Mouse (Mus musculus) midbrain, embryonic 13.5 days (tissue): ENCODE data around the gene P2ry6. TPM values are rescaled to one million over a fixed set of nuclear protein-coding genes. Genes with fewer than 3 reads are reported as not detected.

Experiments
- ATAC-seq: fragments of 200-750 bp; cut with Nextera tagmentation; 2 replicates; pipeline ENCODE4 v1.8.0; 2017; ENCODE audit warnings: mild to moderate bottlenecking, moderate TSS enrichment, moderate library complexity
- H3K27ac ChIP-seq: fragments of 300-500 bp; sonication (generic); 2 replicates; pipeline ENCODE4 v1.5.1; 2015; ENCODE audit warnings: inconsistent platforms, mild to moderate bottlenecking, moderate library complexity
- H3K27me3 ChIP-seq: fragments of 300-500 bp; sonication (generic); 2 replicates; pipeline ENCODE4 v1.6.1; 2015; ENCODE audit warnings: mild to moderate bottlenecking, inconsistent platforms
- H3K36me3 ChIP-seq: fragments of 300-500 bp; sonication (generic); 2 replicates; pipeline ENCODE4 v1.6.1; 2015; ENCODE audit warnings: mild to moderate bottlenecking, inconsistent platforms
- H3K4me1 ChIP-seq: fragments of 300-500 bp; sonication (generic); replicated peaks from 2 replicates; pipeline ENCODE4 v1.6.1; 2015; ENCODE audit warnings: inconsistent platforms
- H3K4me2 ChIP-seq: fragments of 300-500 bp; sonication (generic); replicated peaks from 2 replicates; pipeline ENCODE4 v1.6.1; 2015; ENCODE audit warnings: moderate library complexity, mild to moderate bottlenecking, inconsistent platforms
- H3K4me3 ChIP-seq: fragments of 300-500 bp; sonication (generic); replicated peaks from 2 replicates; pipeline ENCODE4 v1.5.1; 2015; ENCODE audit warnings: mild to moderate bottlenecking, inconsistent platforms
- H3K9ac ChIP-seq: fragments of 300-500 bp; sonication (generic); replicated peaks from 2 replicates; pipeline ENCODE4 v1.6.1; 2015; ENCODE audit warnings: mild to moderate bottlenecking, inconsistent platforms
- H3K9me3 ChIP-seq: fragments of 300-500 bp; sonication (generic); 2 replicates; pipeline ENCODE4 v1.6.1; 2016; ENCODE audit warnings: mild to moderate bottlenecking, inconsistent platforms
- WGBS: fragments of 180-500 bp; shearing (Covaris S2); methylation state at CpG from one replicate; pipeline ENCODE4 v1.1.7; 2015; 5-methylcytosine and 5-hydroxymethylcytosine counted together
- polyA plus RNA-seq: library from polyadenylated mRNA; unstranded; fragments of >200 nt; fragmentation: Nextera tagmentation; extraction: Ambion mirVana; gene quantifications from 2 replicates; pipeline ENCODE4 v1.2.1, GENCODE M21; 2015

P2ry6 gene
- polyA plus RNA-seq, 1 experiment from 2014 or later = 2.7 TPM

GRCm38 (mm10) chr7:101002274-101002673, 27.8 kb upstream of the P2ry6 start:
- H3K36me3 ChIP-seq = no peaks in the 10 kb centered on the region
- H3K4me2 ChIP-seq = no peak overlapping the region
- H3K4me1 ChIP-seq = no peaks in the 10 kb centered on the region
- H3K27ac ChIP-seq = no peak overlapping the region
- WGBS = 81% methylated on average over 6 of the region's 6 CpGs
- H3K27me3 ChIP-seq = no peaks in the 10 kb centered on the region
- ATAC-seq = no peak
- no peaks in the 10 kb centered on the region for H3K9me3 ChIP-seq
- H3K9ac ChIP-seq = no peak overlapping the region
- no peak overlapping the region for H3K4me3 ChIP-seq

- no peaks in the 10 kb centered on the region for H3K9me3 ChIP-seq
- H3K4me2 ChIP-seq = no peak overlapping the region
- no peaks in the 10 kb centered on the region for H3K4me1 ChIP-seq
- WGBS = 92% methylated on average over 5 of the region's 5 CpGs
- H3K27me3 ChIP-seq = no peaks in the 10 kb centered on the region
- H3K36me3 ChIP-seq = no peaks in the 10 kb centered on the region
- no peak overlapping the region for H3K4me3 ChIP-seq
- ATAC-seq = no peak
- H3K9ac ChIP-seq = no peak overlapping the region
- no peak overlapping the region for H3K27ac ChIP-seq
Measured at GRCm38 (mm10) chr7:100999623-101000022, 25.2 kb upstream of the P2ry6 start.

GRCm38 (mm10) chr7:100998578-100998960, 24.1 kb upstream of the P2ry6 start:
- no peak overlapping the region for H3K4me2 ChIP-seq
- no peaks in the 10 kb centered on the region for H3K9me3 ChIP-seq
- no peaks in the 10 kb centered on the region for H3K4me1 ChIP-seq
- H3K9ac ChIP-seq = no peak overlapping the region
- no peaks in the 10 kb centered on the region for H3K36me3 ChIP-seq
- no peak for ATAC-seq
- H3K27me3 ChIP-seq = no peaks in the 10 kb centered on the region
- H3K4me3 ChIP-seq = no peak overlapping the region
- H3K27ac ChIP-seq = no peak overlapping the region
- WGBS = 88% methylated on average over 24 of the region's 24 CpGs

- Histone ChIP-seq H3K9ac (no peak overlapping the region), H3K27me3 (no peaks in the 10 kb centered on the region), H3K9me3 (no peaks in the 10 kb centered on the region), H3K27ac (no peak overlapping the region), H3K4me1 (no peaks in the 10 kb centered on the region), H3K4me3 (no peak overlapping the region), H3K4me2 (no peak overlapping the region), H3K36me3 (no peaks in the 10 kb centered on the region)
- ATAC-seq = no peak
- 82% methylated on average over 31 of the region's 31 CpGs for WGBS
Measured at GRCm38 (mm10) chr7:100997951-100998577, 23.6 kb upstream of the P2ry6 start.

GRCm38 (mm10) chr7:100997215-100997614, 22.8 kb upstream of the P2ry6 start:
- H3K4me1 ChIP-seq = no peaks in the 10 kb centered on the region
- H3K4me2 ChIP-seq = no peak overlapping the region
- no peaks in the 10 kb centered on the region for H3K9me3 ChIP-seq
- H3K27me3 ChIP-seq = no peaks in the 10 kb centered on the region
- no peaks in the 10 kb centered on the region for H3K36me3 ChIP-seq
- ATAC-seq = no peak
- H3K27ac ChIP-seq = no peak overlapping the region
- no peak overlapping the region for H3K9ac ChIP-seq
- H3K4me3 ChIP-seq = no peak overlapping the region
- WGBS = 53% methylated on average over 1 of the region's 1 CpGs

GRCm38 (mm10) chr7:100995951-100996350, 21.5 kb upstream of the P2ry6 start:
- 81% methylated on average over 3 of the region's 3 CpGs for WGBS
- no peak for ATAC-seq
- H3K9ac ChIP-seq = no peak overlapping the region
- H3K27ac ChIP-seq = no peak overlapping the region
- 0 out of 2 replicates have a peak, but pooled peaks cover under 1% of the 10 kb centered on the region for H3K4me1 ChIP-seq
- H3K4me2 ChIP-seq = no peak overlapping the region
- no peak overlapping the region for H3K4me3 ChIP-seq
- H3K27me3 ChIP-seq = no peaks in the 10 kb centered on the region
- no peaks in the 10 kb centered on the region for H3K9me3 ChIP-seq
- no peaks in the 10 kb centered on the region for H3K36me3 ChIP-seq

GRCm38 (mm10) chr7:100995260-100995864, 20.9 kb upstream of the P2ry6 start:
- no peak overlapping the region for H3K4me3 ChIP-seq
- 88% methylated on average over 7 of the region's 7 CpGs for WGBS
- peaks cover 6% of the 10 kb centered on the region; the same call in 1 of the 2 replicates for H3K4me1 ChIP-seq
- H3K36me3 ChIP-seq = no peaks in the 10 kb centered on the region
- no peak overlapping the region for H3K4me2 ChIP-seq
- no peaks in the 10 kb centered on the region for H3K9me3 ChIP-seq
- ATAC-seq = no peak
- no peak overlapping the region for H3K27ac ChIP-seq
- no peaks in the 10 kb centered on the region for H3K27me3 ChIP-seq
- no peak overlapping the region for H3K9ac ChIP-seq

GRCm38 (mm10) chr7:100993166-100993565, 18.7 kb upstream of the P2ry6 start:
- WGBS = 41% methylated on average over 4 of the region's 4 CpGs
- H3K9me3 ChIP-seq = no peaks in the 10 kb centered on the region

GRCm38 (mm10) chr7:100991972-100992371, 17.5 kb upstream of the P2ry6 start:
- Histone ChIP-seq H3K4me2 (no peak overlapping the region), H3K27me3 (no peaks in the 10 kb centered on the region), H3K4me1 (peaks cover 7% of the 10 kb centered on the region; the same call in 1 of the 2 replicates), H3K4me3 (no peak overlapping the region), H3K27ac (no peak overlapping the region), H3K36me3 (no peaks in the 10 kb centered on the region), H3K9ac (no peak overlapping the region), H3K9me3 (no peaks in the 10 kb centered on the region)
- WGBS = 81% methylated on average over 3 of the region's 3 CpGs
- ATAC-seq = no peak

More at GRCm38 (mm10) chr7:100993166-100993565, 18.7 kb upstream of the P2ry6 start:
- Histone ChIP-seq H3K27me3 (no peaks in the 10 kb centered on the region), H3K36me3 (no peaks in the 10 kb centered on the region), H3K4me3 (no peak overlapping the region), H3K9ac (no peak overlapping the region), H3K27ac (no peak overlapping the region), H3K4me1 (peaks cover 7% of the 10 kb centered on the region; the same call in 1 of the 2 replicates), H3K4me2 (no peak overlapping the region)
- no peak for ATAC-seq

- ATAC-seq = no peak
- Histone ChIP-seq H3K4me2 (no peak overlapping the region), H3K36me3 (no peaks in the 10 kb centered on the region), H3K9me3 (no peaks in the 10 kb centered on the region), H3K4me3 (no peak overlapping the region), H3K27me3 (no peaks in the 10 kb centered on the region), H3K4me1 (peaks cover 7% of the 10 kb centered on the region; the same call in 1 of the 2 replicates), H3K9ac (no peak overlapping the region), H3K27ac (no peak overlapping the region)
- 30% methylated on average over 9 of the region's 9 CpGs for WGBS
Measured at GRCm38 (mm10) chr7:100990636-100991311, 16.3 kb upstream of the P2ry6 start.

- Histone ChIP-seq H3K4me2 (no peak overlapping the region), H3K9me3 (no peaks in the 10 kb centered on the region), H3K36me3 (no peaks in the 10 kb centered on the region), H3K9ac (no peak overlapping the region), H3K4me3 (no peak overlapping the region), H3K4me1 (peaks cover 13% of the 10 kb centered on the region), H3K27ac (no peak overlapping the region), H3K27me3 (no peaks in the 10 kb centered on the region)
- peak; percentile 59 for ATAC-seq
- WGBS = 21% methylated on average over 9 of the region's 9 CpGs
Measured at GRCm38 (mm10) chr7:100988092-100988491, 13.6 kb upstream of the P2ry6 start.
